Mouse (Mus musculus): ENCODE results near the gene Ccdc9.
"Not testable (repeated sequence)": the region's sequence is repeated elsewhere in the genome, so short reads cannot be mapped to it uniquely, and the experiment has no call there.

The Ccdc9 gene

GRCm38 (mm10) chr7:16308555-16309317 is 22.1 kb upstream of the Ccdc9 start:
- DNase-seq (ENCODE audit: low read depth, low spot score) = no peak

GRCm38 (mm10) chr7:16308093-16308492 is 21.5 kb upstream of the Ccdc9 start, which contains the start of gene Bbc3:
Gene Bbc3, plus strand, starts transcription at chr7:16308393.
- not testable (repeated sequence) for DNase-seq (ENCODE audit: low read depth, low spot score)

- DNase-seq (ENCODE audit: low read depth, low spot score) = not testable (repeated sequence)
Measured at GRCm38 (mm10) chr7:16307141-16307540, 20.5 kb upstream of the Ccdc9 start.

- DNase-seq (ENCODE audit: low read depth, low spot score) = no peak
Measured at GRCm38 (mm10) chr7:16299419-16300035, 12.9 kb upstream of the Ccdc9 start.

- no peak for DNase-seq (ENCODE audit: low read depth, low spot score)
Measured at GRCm38 (mm10) chr7:16298927-16299326, 12.3 kb upstream of the Ccdc9 start.

GRCm38 (mm10) chr7:16297616-16298015 is 11.0 kb upstream of the Ccdc9 start:
- DNase-seq (ENCODE audit: low read depth, low spot score) = no peak

- peak; percentile 47 for DNase-seq (ENCODE audit: low read depth, low spot score)
Measured at GRCm38 (mm10) chr7:16296766-16297390, 10.3 kb upstream of the Ccdc9 start.

GRCm38 (mm10) chr7:16296146-16296545 is 9.6 kb upstream of the Ccdc9 start:
- DNase-seq (ENCODE audit: low read depth, low spot score) = peak; percentile 41

- DNase-seq (ENCODE audit: low read depth, low spot score) = peak; percentile 78
Measured at GRCm38 (mm10) chr7:16295321-16295900, 8.8 kb upstream of the Ccdc9 start.

GRCm38 (mm10) chr7:16294837-16295236 is 8.2 kb upstream of the Ccdc9 start:
- DNase-seq (ENCODE audit: low read depth, low spot score) = peak; percentile 94

GRCm38 (mm10) chr7:16294346-16294745 is 7.8 kb upstream of the Ccdc9 start:
- peak; percentile 55 for DNase-seq (ENCODE audit: low read depth, low spot score)

- no peak for DNase-seq (ENCODE audit: low read depth, low spot score)
Measured at GRCm38 (mm10) chr7:16287791-16288190, 1.2 kb upstream of the Ccdc9 start.

GRCm38 (mm10) chr7:16287016-16287415 is 421 bp upstream of the Ccdc9 start:
- DNase-seq (ENCODE audit: low read depth, low spot score) = no peak

- DNase-seq (ENCODE audit: low read depth, low spot score) = peak; percentile 56
Measured at GRCm38 (mm10) chr7:16285450-16286025, 1.1 kb downstream of the Ccdc9 start.

- no peak for DNase-seq (ENCODE audit: low read depth, low spot score)
Measured at GRCm38 (mm10) chr7:16284904-16285303, 1.7 kb downstream of the Ccdc9 start.

GRCm38 (mm10) chr7:16284001-16284400 is 2.6 kb downstream of the Ccdc9 start:
- no peak for DNase-seq (ENCODE audit: low read depth, low spot score)

- DNase-seq (ENCODE audit: low read depth, low spot score) = no peak
Measured at GRCm38 (mm10) chr7:16282334-16282733, 4.3 kb downstream of the Ccdc9 start.

- DNase-seq (ENCODE audit: low read depth, low spot score) = no peak
Measured at GRCm38 (mm10) chr7:16280721-16281120, 5.9 kb downstream of the Ccdc9 start.

GRCm38 (mm10) chr7:16274922-16275890 is 11.4 kb downstream of the Ccdc9 start:
- peak; percentile 38 for DNase-seq (ENCODE audit: low read depth, low spot score)

- DNase-seq (ENCODE audit: low read depth, low spot score) = peak; percentile 77
Measured at GRCm38 (mm10) chr7:16273766-16274140, 12.8 kb downstream of the Ccdc9 start.
